Comparison of ENCODE assay signal across 28 mouse cellular contexts in the genomic region with DNA sequence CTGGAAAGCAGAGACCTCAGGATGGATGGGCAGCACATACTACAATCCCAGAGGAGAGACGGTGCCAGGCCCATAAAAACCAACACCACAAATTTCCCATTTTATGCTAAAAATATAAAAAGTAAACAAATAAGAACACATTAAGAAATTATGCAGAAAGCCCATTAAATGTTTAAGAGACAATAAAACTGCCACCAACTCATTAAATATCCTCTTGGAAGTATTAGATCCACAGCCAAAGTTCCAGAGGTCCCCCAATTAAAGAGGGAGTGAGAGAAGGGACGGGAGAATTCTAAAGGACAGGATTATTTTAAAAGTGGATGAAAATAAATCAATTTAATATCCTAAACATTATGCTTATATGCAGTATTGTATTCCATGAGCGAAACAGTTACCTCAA. TPM values are rescaled to one million over a fixed set of nuclear protein-coding genes. Genes with fewer than 3 reads are reported as not detected.
DNase-seq lines count a peak whose midpoint lies in the region; ATAC-seq lines count a peak whose summit lies in the region.
"Had no signal": no experiment of that assay in that cellular context is flagged by ENCODE, and none has a peak within 500 bp of the region (broad histone marks: within the 10 kb centered on the region; RNA-seq: fewer than 3 reads in every experiment).

No protein-coding gene starts in this region.

- no peak overlapping the region for H3K27ac ChIP-seq in kidney, embryonic 16.5 days (ENCODE audit: low read length)
- H3K27ac ChIP-seq: embryonic facial prominence, embryonic 12.5 days; embryonic facial prominence, embryonic 15.5 days; heart, adult 2 months; heart, embryonic 10.5 days; heart, embryonic 13.5 days; hindbrain, embryonic 12.5 days; hindbrain, embryonic 15.5 days had no signal

- H3K4me3 ChIP-seq in kidney, embryonic 16.5 days (ENCODE audit: low read length) = no peak overlapping the region
- H3K4me3 ChIP-seq: embryonic facial prominence, embryonic 12.5 days; embryonic facial prominence, embryonic 15.5 days; heart, adult 2 months; heart, embryonic 10.5 days; heart, embryonic 13.5 days; hindbrain, embryonic 12.5 days; hindbrain, embryonic 15.5 days had no signal

- H3K9ac ChIP-seq in kidney, embryonic 16.5 days (replicated peaks; ENCODE audit: low read length) = no peak overlapping the region
- H3K9ac ChIP-seq: embryonic facial prominence, embryonic 12.5 days; embryonic facial prominence, embryonic 15.5 days; forebrain, postnatal 0 days; heart, embryonic 13.5 days; hindbrain, embryonic 12.5 days; hindbrain, embryonic 15.5 days had no signal

- H3K4me1 ChIP-seq in kidney, embryonic 16.5 days (ENCODE audit: insufficient read depth, low read length) = peaks cover 8% of the 10 kb centered on the region; the same call in 1 of the 2 replicates
- H3K4me1 ChIP-seq: embryonic facial prominence, embryonic 15.5 days; heart, embryonic 13.5 days; hindbrain, embryonic 15.5 days had no signal

- DNase-seq in kidney, adult 8-10 months = no peak
- DNase-seq in kidney, postnatal 14 days = peak; percentile 12
- no peak for DNase-seq in kidney, adult 9 months
- peak; percentile 41 for DNase-seq in forelimb bud, embryonic 11.5 days (ENCODE audit: low read depth, low spot score)
- no peak for DNase-seq in adrenal gland, postnatal 25 days
- DNase-seq: adrenal gland, postnatal 10 days; B cell, adult 2 months; cerebellum, adult 11 months; cerebellum, adult 2 months; cerebellum, adult 9-11 months; cerebellum, postnatal 25 days; forebrain, postnatal 0 days; gastrocnemius, postnatal 25 days; heart, adult 2 months; heart, postnatal 14 days had no signal

- no peak overlapping the region for H3K4me2 ChIP-seq in kidney, embryonic 16.5 days (replicated peaks; ENCODE audit: low read depth, low read length)
- H3K4me2 ChIP-seq: embryonic facial prominence, embryonic 12.5 days; embryonic facial prominence, embryonic 15.5 days; heart, embryonic 13.5 days; hindbrain, embryonic 12.5 days; hindbrain, embryonic 15.5 days had no signal

- H3K36me3 ChIP-seq in kidney, embryonic 16.5 days (ENCODE audit: insufficient read depth, low read length) = no peaks in the 10 kb centered on the region
- H3K36me3 ChIP-seq: embryonic facial prominence, embryonic 12.5 days; embryonic facial prominence, embryonic 15.5 days; G1E; heart, embryonic 10.5 days; heart, embryonic 13.5 days; hindbrain, embryonic 12.5 days; hindbrain, embryonic 15.5 days had no signal

- ATAC-seq in kidney, embryonic 16.5 days (ENCODE audit: low FRiP score, low TSS enrichment) = peak; percentile 39; the same call in 1 of the 2 replicates
- ATAC-seq: forebrain, embryonic 14.5 days; forebrain, postnatal 0 days; Patski had no signal

- no peaks in the 10 kb centered on the region for H3K9me3 ChIP-seq in kidney, embryonic 16.5 days (ENCODE audit: low read length)
- H3K9me3 ChIP-seq: embryonic facial prominence, embryonic 12.5 days; embryonic facial prominence, embryonic 15.5 days; G1E; heart, embryonic 10.5 days; heart, embryonic 13.5 days; hindbrain, embryonic 12.5 days; hindbrain, embryonic 15.5 days had no signal

- WGBS in kidney, embryonic 16.5 days = 42% methylated on average over 3 of the region's 3 CpGs

- no peaks in the 10 kb centered on the region for H3K27me3 ChIP-seq in kidney, embryonic 16.5 days (ENCODE audit: insufficient read depth, low read length)
- H3K27me3 ChIP-seq: CH12.LX; embryonic facial prominence, embryonic 12.5 days; embryonic facial prominence, embryonic 15.5 days; heart, embryonic 13.5 days; hindbrain, embryonic 12.5 days; hindbrain, embryonic 15.5 days had no signal

RNA-seq across cellular contexts. Expression of gene Bmpr1b, which starts 43.0 kb away (rescaled TPM):
- polyA plus RNA-seq in kidney, embryonic 16.5 days (2015; fragmentation: Nextera tagmentation; extraction: Ambion mirVana) = 8.8 and 10.0 TPM in 2 replicates
- 0.24 and 1.2 TPM in 2 replicates for total RNA-seq in adrenal gland, postnatal 25 days (2021)
- total RNA-seq: common myeloid progenitor, adult 5-6 weeks; hematopoietic stem cell, adult 5-6 weeks had no signal
- polyA plus RNA-seq: G1E, Patski had no signal

Comparison
In these comparisons a context has a peak if more than half of its experiments do, and no peak if none do; other contexts are left out.
1. DNase-seq: peak in kidney, postnatal 14 days (single experiment) and forelimb bud, embryonic 11.5 days (single experiment); none in kidney, adult 8-10 months (0 of 2), kidney, adult 9 months (single experiment) and adrenal gland, postnatal 25 days (single experiment).